Mouse (Mus musculus) G1E (cell line): ENCODE results near the gene Tbc1d23. TPM values are rescaled to one million over a fixed set of nuclear protein-coding genes. Genes with fewer than 3 reads are reported as not detected.

Experiments
- ATAC-seq: 2 replicates; pipeline ENCODE4 v1.8.0; 2016; ENCODE audit warnings: mild to moderate bottlenecking; ENCODE audit not compliant: insufficient number of reproducible peaks, poor library complexity, low FRiP score, severe bottlenecking; ENCODE audit errors: extremely low read depth
- DNase-seq: peaks from one replicate; pipeline ENCODE4 v3.0.0; 2012; ENCODE audit warnings: low spot score
- H3K27me3 ChIP-seq: 2 replicates; pipeline ENCODE4 v1.6.1; 2012; ENCODE audit warnings: mild to moderate bottlenecking, low read length, inconsistent platforms; ENCODE audit not compliant: insufficient read depth
- H3K36me3 ChIP-seq: replicated peaks from 2 replicates; pipeline ENCODE3; 2012; ENCODE audit warnings: mild to moderate bottlenecking, inconsistent platforms
- H3K4me1 ChIP-seq: 2 replicates; pipeline ENCODE4 v1.6.1; 2012; ENCODE audit warnings: low read depth, low read length, inconsistent platforms, mixed read lengths; ENCODE audit not compliant: insufficient read depth
- H3K4me3 ChIP-seq: 2 replicates; pipeline ENCODE4 v1.5.1; 2012; ENCODE audit warnings: low read depth, mild to moderate bottlenecking, inconsistent platforms, low read length, moderate library complexity, mixed read lengths
- H3K9me3 ChIP-seq: replicated peaks from 2 replicates; pipeline ENCODE4 v1.6.1; 2012; ENCODE audit warnings: inconsistent platforms
- CTCF ChIP-seq: IDR thresholded peaks from 2 replicates; pipeline ENCODE4 v1.5.1; 2012; ENCODE audit warnings: low read depth, low read length, inconsistent platforms, mixed read lengths
- GATA1 ChIP-seq: IDR thresholded peaks from 2 replicates; pipeline ENCODE4 v1.6.1; 2012; ENCODE audit warnings: borderline replicate concordance, low read length, inconsistent platforms, mixed read lengths
- GATA2 ChIP-seq: IDR thresholded peaks from 2 replicates; pipeline ENCODE4 v1.6.1; 2012; ENCODE audit warnings: low read depth, low read length, inconsistent platforms, borderline replicate concordance
- POLR2AphosphoS5 ChIP-seq: IDR thresholded peaks from 2 replicates; pipeline ENCODE4 v1.6.1; 2012; ENCODE audit warnings: low read depth, low read length, inconsistent platforms; ENCODE audit not compliant: insufficient replicate concordance
- TAL1 ChIP-seq: conservative IDR thresholded peaks from 2 replicates; pipeline ENCODE4 v1.6.1; 2012; ENCODE audit warnings: low read depth, low read length, inconsistent platforms, mixed read lengths
- polyA plus RNA-seq: library from polyadenylated mRNA; stranded (reverse); fragments of >175 nt; gene quantifications from 2 replicates; pipeline ENCODE4 v1.2.3, GENCODE M21; 2012
- total RNA-seq, 2 experiments: library from RNA; stranded (forward) in 1 of 2; stranded (reverse) in 1 of 2; fragments of 200-1000 nt in 1 of 2; fragments of >200 nt in 1 of 2; fragmentation: Nextera tagmentation in 1 of 2; gene quantifications; 2 replicates each; pipeline ENCODE4 v1.2.3; 2014 to 2017

Gene Tbc1d23
- total and polyA plus RNA-seq, 3 experiments: 0.68 to 60.5 (median 47.1) TPM

- H3K9me3 ChIP-seq: no peaks in the 10 kb centered on the region
Observed at GRCm38 (mm10) chr16:57220361-57220760, 10.9 kb downstream of the Tbc1d23 start.

GRCm38 (mm10) chr16:57215957-57216356, 15.3 kb downstream of the Tbc1d23 start:
- no peaks in the 10 kb centered on the region for H3K27me3 ChIP-seq
- H3K36me3 ChIP-seq: peaks cover 52% of the 10 kb centered on the region
- no peak for DNase-seq
- peak; percentile 22; the same call in 1 of the 2 replicates for ATAC-seq
- no peaks in the 10 kb centered on the region for H3K9me3 ChIP-seq
- no peak overlapping the region for H3K4me3 ChIP-seq
- H3K4me1 ChIP-seq: peaks cover 2% of the 10 kb centered on the region; the same call in 1 of the 2 replicates
- TF ChIP-seq TAL1: no peak
- TF ChIP-seq GATA2: no peak
- TF ChIP-seq GATA1: no peak

More at GRCm38 (mm10) chr16:57220361-57220760, 10.9 kb downstream of the Tbc1d23 start:
- Histone ChIP-seq H3K4me3 (no peak overlapping the region), H3K27me3 (no peaks in the 10 kb centered on the region), H3K4me1 (no peaks in the 10 kb centered on the region; the same call in 1 of the 2 replicates), H3K36me3 (peaks cover 48% of the 10 kb centered on the region)
- ATAC-seq (no peak), DNase-seq (no peak)
- TF ChIP-seq GATA1: no peak
- TF ChIP-seq CTCF: no peak
- no peak for TF ChIP-seq POLR2AphosphoS5

- no peak for ATAC-seq
- DNase-seq: no peak
Observed at GRCm38 (mm10) chr16:57211037-57211436, 20.3 kb downstream of the Tbc1d23 start.

GRCm38 (mm10) chr16:57208342-57208741, 23.0 kb downstream of the Tbc1d23 start:
- TF ChIP-seq TAL1 (no peak), POLR2AphosphoS5 (no peak), GATA1 (no peak), CTCF (no peak), GATA2 (no peak)
- Histone ChIP-seq H3K4me1 (peaks cover 4% of the 10 kb centered on the region; the same call in 1 of the 2 replicates), H3K9me3 (no peaks in the 10 kb centered on the region), H3K36me3 (peaks cover 46% of the 10 kb centered on the region), H3K27me3 (no peaks in the 10 kb centered on the region), H3K4me3 (no peak overlapping the region)
- ATAC-seq: no peak
- DNase-seq: no peak

More at GRCm38 (mm10) chr16:57211037-57211436, 20.3 kb downstream of the Tbc1d23 start:
- Histone ChIP-seq H3K27me3 (no peaks in the 10 kb centered on the region), H3K4me1 (peaks cover 4% of the 10 kb centered on the region; the same call in 1 of the 2 replicates), H3K4me3 (no peak overlapping the region), H3K9me3 (no peaks in the 10 kb centered on the region), H3K36me3 (peaks cover 54% of the 10 kb centered on the region)
- TF ChIP-seq GATA1: no peak
- TF ChIP-seq CTCF: no peak
- no peak for TF ChIP-seq TAL1
- no peak for TF ChIP-seq POLR2AphosphoS5

GRCm38 (mm10) chr16:57197281-57197680, 34.0 kb downstream of the Tbc1d23 start:
- H3K36me3 ChIP-seq: peaks cover 47% of the 10 kb centered on the region
- H3K27me3 ChIP-seq: no peaks in the 10 kb centered on the region
- TF ChIP-seq POLR2AphosphoS5 (no peak), GATA1 (no peak), TAL1 (no peak), CTCF (no peak)

GRCm38 (mm10) chr16:57196590-57196989, 34.7 kb downstream of the Tbc1d23 start:
- Histone ChIP-seq H3K9me3 (no peaks in the 10 kb centered on the region), H3K36me3 (peaks cover 53% of the 10 kb centered on the region)
- ATAC-seq: no peak

More at GRCm38 (mm10) chr16:57197281-57197680, 34.0 kb downstream of the Tbc1d23 start:
- Histone ChIP-seq H3K9me3 (no peaks in the 10 kb centered on the region), H3K4me1 (no peaks in the 10 kb centered on the region), H3K4me3 (no peak overlapping the region)
- ATAC-seq: no peak
- no peak for DNase-seq

GRCm38 (mm10) chr16:57191214-57191613, 40.1 kb downstream of the Tbc1d23 start:
- no peak for DNase-seq
- no peak for TF ChIP-seq GATA2
- TF ChIP-seq POLR2AphosphoS5: no peak
- no peak for TF ChIP-seq GATA1
- TF ChIP-seq CTCF: no peak
- no peak for TF ChIP-seq TAL1
- Histone ChIP-seq H3K4me3 (no peak overlapping the region), H3K27me3 (no peaks in the 10 kb centered on the region), H3K36me3 (peaks cover 44% of the 10 kb centered on the region), H3K9me3 (no peaks in the 10 kb centered on the region), H3K4me1 (peaks cover 2% of the 10 kb centered on the region)
- no peak for ATAC-seq

More at GRCm38 (mm10) chr16:57196590-57196989, 34.7 kb downstream of the Tbc1d23 start:
- no peak for DNase-seq
- no peaks in the 10 kb centered on the region for H3K4me1 ChIP-seq
- no peak overlapping the region for H3K4me3 ChIP-seq
- no peak for TF ChIP-seq POLR2AphosphoS5
- no peak for TF ChIP-seq CTCF
- H3K27me3 ChIP-seq: no peaks in the 10 kb centered on the region
